Mouse (Mus musculus) spleen, adult 2 months (tissue): ENCODE measurements around the gene Tbk1. TPM values are rescaled to one million over a fixed set of nuclear protein-coding genes. Genes with fewer than 3 reads are reported as not detected.

Source experiments
- DNase-seq, 2 experiments: peaks; one replicate each; pipeline versions ENCODE4 v3.0.0 to v3.0.0-alpha.2; 2012 to 2021; ENCODE audit warnings: low spot score in 2 of 2, low read depth in 1 of 2
- H3K27ac ChIP-seq: fragments of 200-500 bp; 2 replicates; pipeline ENCODE4 v1.5.1; 2012; ENCODE audit warnings: low read length, inconsistent platforms; ENCODE audit not compliant: insufficient read depth
- H3K27me3 ChIP-seq: fragments of 200-500 bp; 2 replicates; pipeline ENCODE4 v1.6.1; 2012; ENCODE audit warnings: mild to moderate bottlenecking, moderate library complexity, low read length, inconsistent platforms; ENCODE audit not compliant: control insufficient read depth, insufficient read depth
- H3K36me3 ChIP-seq: fragments of 200-500 bp; 2 replicates; pipeline ENCODE4 v1.6.1; 2012; ENCODE audit warnings: mild to moderate bottlenecking, low read length, inconsistent platforms; ENCODE audit not compliant: control insufficient read depth, insufficient read depth
- H3K4me1 ChIP-seq: fragments of 200-500 bp; 2 replicates; pipeline ENCODE4 v1.6.1; 2011; ENCODE audit warnings: inconsistent platforms; ENCODE audit not compliant: control insufficient read depth, insufficient read depth, insufficient read length
- H3K4me3 ChIP-seq: fragments of 200-500 bp; 2 replicates; pipeline ENCODE4 v1.5.1; 2011; ENCODE audit warnings: mild to moderate bottlenecking, inconsistent platforms; ENCODE audit not compliant: insufficient read depth, insufficient read length; ENCODE audit errors: extremely low read depth
- CTCF ChIP-seq: fragments of 200-500 bp; IDR thresholded peaks from 2 replicates; pipeline ENCODE4 v1.5.1; 2011; ENCODE audit warnings: mild to moderate bottlenecking, inconsistent platforms; ENCODE audit not compliant: insufficient read depth, insufficient read length, insufficient replicate concordance; ENCODE audit errors: extremely low read depth
- POLR2A ChIP-seq: fragments of 200-500 bp; IDR thresholded peaks from 2 replicates; pipeline ENCODE4 v1.6.1; 2011; ENCODE audit warnings: low read depth, low read length, inconsistent platforms
- WGBS: fragments of 180-500 bp; shearing (Covaris S2); methylation state at CpG from one replicate; pipeline ENCODE4 v1.1.7; 2018; 5-methylcytosine and 5-hydroxymethylcytosine counted together
- polyA plus RNA-seq: library from polyadenylated mRNA; depleted of rRNA; stranded (reverse); fragments of >200 nt; gene quantifications from 2 replicates; pipeline ENCODE4 v1.2.3, GENCODE M21; 2012

Tbk1 gene
- polyA plus RNA-seq, 1 experiment: 9.8 TPM

GRCm38 (mm10) chr10:121542156-121542555 is 44.4 kb downstream of the Tbk1 start:
- no peak overlapping the region for H3K4me3 ChIP-seq
- no peaks in the 10 kb centered on the region for H3K27me3 ChIP-seq
- H3K27ac ChIP-seq: no peak overlapping the region
- WGBS: 79% methylated on average over 3 of the region's 3 CpGs
- peaks cover 4% of the 10 kb centered on the region; the same call in 1 of the 2 replicates for H3K4me1 ChIP-seq
- DNase-seq: no peak
- no peak for TF ChIP-seq POLR2A
- TF ChIP-seq CTCF: no peak
- H3K36me3 ChIP-seq: peaks cover 7% of the 10 kb centered on the region

- no peaks in the 10 kb centered on the region for H3K27me3 ChIP-seq
- no peak for DNase-seq
- no peak overlapping the region for H3K4me3 ChIP-seq
- no peak overlapping the region for H3K27ac ChIP-seq
- 48% methylated on average over 4 of the region's 4 CpGs for WGBS
- H3K36me3 ChIP-seq: no peaks in the 10 kb centered on the region
- TF ChIP-seq CTCF: no peak
- no peak for TF ChIP-seq POLR2A
- H3K4me1 ChIP-seq: 0 out of 2 replicates have a peak, but pooled peaks cover 3% of the 10 kb centered on the region
Measured at GRCm38 (mm10) chr10:121534995-121535394, 51.6 kb downstream of the Tbk1 start.

GRCm38 (mm10) chr10:121533137-121533872 is 53.3 kb downstream of the Tbk1 start:
- Histone ChIP-seq H3K27ac (no peak overlapping the region), H3K4me3 (no peak overlapping the region), H3K4me1 (0 out of 2 replicates have a peak, but pooled peaks cover 3% of the 10 kb centered on the region), H3K27me3 (no peaks in the 10 kb centered on the region), H3K36me3 (no peaks in the 10 kb centered on the region)
- 37% methylated on average over 32 of the region's 32 CpGs for WGBS
- peak in 1 of 2 experiments; percentile 28 for DNase-seq
- TF ChIP-seq POLR2A: no peak
- TF ChIP-seq CTCF: peak; percentile 16; the same call in 1 of the 2 replicates

GRCm38 (mm10) chr10:121531541-121531940 is 55.0 kb downstream of the Tbk1 start:
- H3K36me3 ChIP-seq: no peaks in the 10 kb centered on the region
- TF ChIP-seq CTCF (no peak), POLR2A (no peak)
- H3K27ac ChIP-seq: no peak overlapping the region
- WGBS: 8% methylated on average over 5 of the region's 5 CpGs
- no peaks in the 10 kb centered on the region for H3K27me3 ChIP-seq
- H3K4me3 ChIP-seq: no peak overlapping the region
- DNase-seq: no peak
- H3K4me1 ChIP-seq: 0 out of 2 replicates have a peak, but pooled peaks cover 3% of the 10 kb centered on the region

GRCm38 (mm10) chr10:121530365-121531003 is 56.1 kb downstream of the Tbk1 start:
- no peak overlapping the region for H3K4me3 ChIP-seq
- no peak for DNase-seq
- H3K27me3 ChIP-seq: no peaks in the 10 kb centered on the region
- 64% methylated on average over 8 of the region's 8 CpGs for WGBS
- H3K4me1 ChIP-seq: 0 out of 2 replicates have a peak, but pooled peaks cover 3% of the 10 kb centered on the region
- H3K27ac ChIP-seq: no peak overlapping the region
- no peak for TF ChIP-seq POLR2A
- TF ChIP-seq CTCF: no peak
- H3K36me3 ChIP-seq: no peaks in the 10 kb centered on the region

- Histone ChIP-seq H3K27me3 (no peaks in the 10 kb centered on the region), H3K4me1 (0 out of 2 replicates have a peak, but pooled peaks cover 3% of the 10 kb centered on the region), H3K4me3 (no peak overlapping the region), H3K36me3 (no peaks in the 10 kb centered on the region), H3K27ac (no peak overlapping the region)
- TF ChIP-seq POLR2A (no peak), CTCF (no peak)
- WGBS: 95% methylated on average over 1 of the region's 1 CpGs
- no peak for DNase-seq
Measured at GRCm38 (mm10) chr10:121529261-121529660, 57.3 kb downstream of the Tbk1 start.
